Mouse (Mus musculus) G1E (cell line): ENCODE results near the gene Defb48. TPM values are rescaled to one million over a fixed set of nuclear protein-coding genes. Genes with fewer than 3 reads are reported as not detected.

Source experiments
- ATAC-seq: 2 replicates; pipeline ENCODE4 v1.8.0; 2016; ENCODE audit warnings: mild to moderate bottlenecking; ENCODE audit not compliant: insufficient number of reproducible peaks, poor library complexity, low FRiP score, severe bottlenecking; ENCODE audit errors: extremely low read depth
- DNase-seq: peaks from one replicate; pipeline ENCODE4 v3.0.0; 2012; ENCODE audit warnings: low spot score
- H3K27me3 ChIP-seq: 2 replicates; pipeline ENCODE4 v1.6.1; 2012; ENCODE audit warnings: mild to moderate bottlenecking, low read length, inconsistent platforms; ENCODE audit not compliant: insufficient read depth
- H3K36me3 ChIP-seq: replicated peaks from 2 replicates; pipeline ENCODE3; 2012; ENCODE audit warnings: mild to moderate bottlenecking, inconsistent platforms
- H3K4me1 ChIP-seq: 2 replicates; pipeline ENCODE4 v1.6.1; 2012; ENCODE audit warnings: low read depth, low read length, inconsistent platforms, mixed read lengths; ENCODE audit not compliant: insufficient read depth
- H3K4me3 ChIP-seq: 2 replicates; pipeline ENCODE4 v1.5.1; 2012; ENCODE audit warnings: low read depth, mild to moderate bottlenecking, inconsistent platforms, low read length, moderate library complexity, mixed read lengths
- H3K9me3 ChIP-seq: replicated peaks from 2 replicates; pipeline ENCODE4 v1.6.1; 2012; ENCODE audit warnings: inconsistent platforms
- CTCF ChIP-seq: IDR thresholded peaks from 2 replicates; pipeline ENCODE4 v1.5.1; 2012; ENCODE audit warnings: low read depth, low read length, inconsistent platforms, mixed read lengths
- GATA1 ChIP-seq: IDR thresholded peaks from 2 replicates; pipeline ENCODE4 v1.6.1; 2012; ENCODE audit warnings: borderline replicate concordance, low read length, inconsistent platforms, mixed read lengths
- GATA2 ChIP-seq: IDR thresholded peaks from 2 replicates; pipeline ENCODE4 v1.6.1; 2012; ENCODE audit warnings: low read depth, low read length, inconsistent platforms, borderline replicate concordance
- POLR2AphosphoS5 ChIP-seq: IDR thresholded peaks from 2 replicates; pipeline ENCODE4 v1.6.1; 2012; ENCODE audit warnings: low read depth, low read length, inconsistent platforms; ENCODE audit not compliant: insufficient replicate concordance
- TAL1 ChIP-seq: conservative IDR thresholded peaks from 2 replicates; pipeline ENCODE4 v1.6.1; 2012; ENCODE audit warnings: low read depth, low read length, inconsistent platforms, mixed read lengths
- polyA plus RNA-seq: library from polyadenylated mRNA; stranded (reverse); fragments of >175 nt; gene quantifications from 2 replicates; pipeline ENCODE4 v1.2.3, GENCODE M21; 2012
- total RNA-seq, 2 experiments: library from RNA; stranded (forward) in 1 of 2; stranded (reverse) in 1 of 2; fragments of 200-1000 nt in 1 of 2; fragments of >200 nt in 1 of 2; fragmentation: Nextera tagmentation in 1 of 2; gene quantifications; 2 replicates each; pipeline ENCODE4 v1.2.3; 2014 to 2017

The Defb48 gene
- not detected in 2 replicates for total RNA-seq (2014; fragmentation: Nextera tagmentation)
- not detected in 2 replicates for total RNA-seq (2017)
- polyA plus RNA-seq: not detected in 2 replicates

DNA sequence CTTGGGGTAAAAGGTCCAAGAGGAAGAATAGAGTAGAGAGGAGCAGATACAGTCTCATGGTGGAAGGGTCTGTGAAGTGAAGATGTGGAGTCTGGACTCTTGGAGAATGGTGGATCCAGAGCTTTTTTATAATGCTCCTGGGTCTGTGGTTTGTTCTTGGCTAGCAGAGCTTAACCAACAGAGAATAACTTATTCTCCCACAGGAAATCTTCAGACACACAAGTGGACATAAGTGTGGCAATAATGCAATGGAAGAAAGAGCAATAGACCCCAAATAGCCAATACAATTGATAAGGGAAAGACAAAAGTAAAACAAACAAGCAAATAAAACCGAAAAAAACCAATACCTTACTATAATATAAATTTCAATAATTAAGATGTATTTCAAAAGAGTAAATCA lies at the start of gene Defb48:
Defb48 (minus strand) TSS at position 101 of the 400 bp plus-strand sequence.
- Histone ChIP-seq H3K36me3 (no peaks in the 10 kb centered on the region), H3K27me3 (no peaks in the 10 kb centered on the region), H3K4me3 (no peak within 1 kb of the TSS), H3K4me1 (no peaks in the 10 kb centered on the region), H3K9me3 (no peaks in the 10 kb centered on the region)
- no peak for DNase-seq
- no peak for ATAC-seq
- TF ChIP-seq TAL1 (no peak), GATA1 (no peak), GATA2 (no peak), CTCF (no peak), POLR2AphosphoS5 (no peak)

GRCm38 (mm10) chr14:63020524-63021156 lies 36.3 kb upstream of the Defb48 start:
- TF ChIP-seq TAL1 (no peak), GATA2 (no peak)
- Histone ChIP-seq H3K36me3 (no peaks in the 10 kb centered on the region), H3K27me3 (peaks cover 8% of the 10 kb centered on the region; the same call in 1 of the 2 replicates), H3K4me1 (no peaks in the 10 kb centered on the region), H3K9me3 (no peaks in the 10 kb centered on the region), H3K4me3 (no peak overlapping the region)
- DNase-seq (no peak), ATAC-seq (no peak)

- no peaks in the 10 kb centered on the region for H3K9me3 ChIP-seq
- ATAC-seq: no peak
- DNase-seq: no peak
- peaks cover 6% of the 10 kb centered on the region; the same call in 1 of the 2 replicates for H3K27me3 ChIP-seq
- TF ChIP-seq POLR2AphosphoS5: no peak
- TF ChIP-seq CTCF: no peak
- TF ChIP-seq TAL1: no peak
- no peak for TF ChIP-seq GATA1
- no peak for TF ChIP-seq GATA2
- no peaks in the 10 kb centered on the region for H3K36me3 ChIP-seq
- no peaks in the 10 kb centered on the region for H3K4me1 ChIP-seq
- no peak overlapping the region for H3K4me3 ChIP-seq
These were observed 30.4 kb upstream of the Defb48 start for GRCm38 (mm10) chr14:63014667-63015066.

- peaks cover 3% of the 10 kb centered on the region; the same call in 1 of the 2 replicates for H3K27me3 ChIP-seq
- no peaks in the 10 kb centered on the region for H3K9me3 ChIP-seq
- DNase-seq (no peak), ATAC-seq (no peak)
- TF ChIP-seq TAL1 (no peak), GATA1 (no peak), GATA2 (no peak), POLR2AphosphoS5 (no peak), CTCF (no peak)
- H3K4me3 ChIP-seq: no peak overlapping the region
- no peaks in the 10 kb centered on the region for H3K4me1 ChIP-seq
- no peaks in the 10 kb centered on the region for H3K36me3 ChIP-seq
These were observed 28.8 kb upstream of the Defb48 start for GRCm38 (mm10) chr14:63013082-63013481.

- no peaks in the 10 kb centered on the region for H3K36me3 ChIP-seq
- no peaks in the 10 kb centered on the region for H3K9me3 ChIP-seq
- TF ChIP-seq TAL1: no peak
- no peak for TF ChIP-seq CTCF
- no peak for TF ChIP-seq POLR2AphosphoS5
- TF ChIP-seq GATA2: no peak
- TF ChIP-seq GATA1: no peak
- no peak for DNase-seq
- ATAC-seq: no peak
- no peak within 1 kb of the TSS for H3K4me3 ChIP-seq
- H3K27me3 ChIP-seq: peaks cover 3% of the 10 kb centered on the region; the same call in 1 of the 2 replicates
- no peaks in the 10 kb centered on the region for H3K4me1 ChIP-seq
These were observed 27.2 kb upstream of the Defb48 start, which contains the start of gene Defb43 for GRCm38 (mm10) chr14:63011471-63011870. Gene Defb43 (plus strand): TSS chr14:63011771.

DNA sequence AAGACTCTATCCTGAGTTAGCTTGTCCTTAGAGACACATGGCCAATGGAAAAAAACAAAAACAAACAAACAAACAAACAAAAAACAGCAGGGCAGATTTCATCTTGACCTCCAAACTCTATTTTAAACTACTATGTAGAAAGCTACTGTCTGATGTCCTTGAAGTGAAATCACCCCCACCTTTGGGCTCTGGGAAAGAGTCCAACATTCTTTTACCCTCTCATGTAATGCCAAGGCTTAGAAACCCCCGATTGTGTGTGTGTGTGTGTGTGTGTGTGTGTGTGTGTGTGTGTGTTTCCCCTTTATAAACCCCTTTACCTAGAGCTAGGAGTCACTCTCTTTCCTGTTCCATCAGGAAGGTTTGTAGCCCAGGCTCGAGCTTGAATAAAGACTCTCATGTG lies 18.3 kb upstream of the Defb48 start:
- Histone ChIP-seq H3K4me3 (no peak overlapping the region), H3K4me1 (no peaks in the 10 kb centered on the region), H3K36me3 (no peaks in the 10 kb centered on the region), H3K27me3 (peaks cover 3% of the 10 kb centered on the region; the same call in 1 of the 2 replicates), H3K9me3 (no peaks in the 10 kb centered on the region)
- TF ChIP-seq GATA2 (no peak), CTCF (no peak), TAL1 (no peak), POLR2AphosphoS5 (no peak), GATA1 (no peak)
- ATAC-seq: no peak
- no peak for DNase-seq
